Mouse (Mus musculus): ENCODE measurements around the gene Snrpg. TPM values are rescaled to one million over a fixed set of nuclear protein-coding genes. Genes with fewer than 3 reads are reported as not detected.
A peak's percentile ranks its signal among the peaks of the same experiment; 100 is the strongest.
"Not testable (repeated sequence)": the region's sequence is repeated elsewhere in the genome, so short reads cannot be mapped to it uniquely, and the experiment has no call there.

Gene Snrpg
- total RNA-seq, 2 experiments from 2014 or later: 50.5 to 687 TPM

- ATAC-seq (replicated peaks; ENCODE audit: poor library complexity, severe bottlenecking): no peak
These were observed 4.8 kb upstream of the Snrpg start for GRCm38 (mm10) chr6:86366125-86366852.

GRCm38 (mm10) chr6:86366853-86367249 lies 4.3 kb upstream of the Snrpg start:
- no peak for ATAC-seq (replicated peaks; ENCODE audit: poor library complexity, severe bottlenecking)

- no peak for ATAC-seq (replicated peaks; ENCODE audit: poor library complexity, severe bottlenecking)
These were observed 2.6 kb upstream of the Snrpg start for GRCm38 (mm10) chr6:86368479-86368878.

GRCm38 (mm10) chr6:86370093-86370713 lies 901 bp upstream of the Snrpg start:
- ATAC-seq (replicated peaks; ENCODE audit: poor library complexity, severe bottlenecking): no peak

DNA sequence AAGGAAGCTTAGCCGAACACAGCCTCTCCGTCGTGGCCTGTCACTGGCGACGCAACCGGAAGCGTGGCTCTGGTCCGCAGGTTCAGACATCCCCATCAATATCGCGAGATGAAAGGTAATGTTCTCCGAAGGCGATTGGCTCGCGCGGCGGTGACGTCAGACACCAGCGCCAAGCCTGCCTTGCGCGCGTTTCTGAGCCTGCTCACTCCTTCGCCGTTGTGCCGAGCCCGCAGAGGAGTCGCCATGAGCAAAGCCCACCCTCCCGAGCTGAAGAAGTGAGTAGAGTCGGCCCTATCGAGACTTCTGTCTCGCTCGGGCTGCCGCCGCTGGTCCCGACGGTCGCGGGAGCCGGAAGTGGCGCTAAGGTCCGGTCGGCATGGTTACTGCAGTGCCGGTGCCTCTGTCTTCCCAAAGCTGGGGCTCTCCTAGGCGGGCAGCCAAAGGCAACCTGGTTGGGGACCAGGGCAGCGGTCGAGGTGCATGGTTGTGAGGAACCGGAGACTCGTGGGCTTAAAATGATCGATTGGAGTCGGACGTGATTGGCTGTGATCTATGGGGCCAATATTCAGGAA lies 322 bp downstream of the Snrpg start:
- peak; percentile 90 for ATAC-seq (replicated peaks; ENCODE audit: poor library complexity, severe bottlenecking)

DNA sequence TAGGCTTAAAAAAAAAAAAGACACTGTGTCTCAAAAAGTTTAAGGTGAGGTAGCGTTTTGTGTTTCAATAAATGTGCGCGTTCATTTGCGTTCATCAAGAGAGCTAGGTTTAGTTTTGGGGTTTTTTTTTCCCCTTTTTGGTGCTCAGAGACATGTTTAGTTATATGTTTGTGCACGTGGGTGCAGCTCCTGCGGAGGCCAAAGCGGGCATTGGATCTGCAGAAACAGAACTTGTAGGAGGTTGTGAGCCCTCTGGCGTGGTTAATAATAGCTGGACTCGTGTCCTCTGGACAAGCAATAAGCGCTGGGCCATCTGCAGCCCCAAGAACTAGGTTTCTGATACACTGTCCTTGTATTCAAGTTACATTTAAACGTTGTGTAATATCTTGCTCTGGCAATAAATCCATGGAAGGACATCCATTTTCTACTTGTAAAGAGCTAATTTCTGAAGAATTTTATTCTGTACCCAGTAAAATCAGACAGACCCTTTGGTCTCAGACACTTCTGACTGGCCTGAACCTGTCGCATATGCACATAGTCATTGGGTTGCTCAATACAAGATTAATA lies 929 bp downstream of the Snrpg start:
- no peak for ATAC-seq (replicated peaks; ENCODE audit: poor library complexity, severe bottlenecking)

GRCm38 (mm10) chr6:86373556-86373955 lies 2.5 kb downstream of the Snrpg start:
- no peak for ATAC-seq (replicated peaks; ENCODE audit: poor library complexity, severe bottlenecking)

DNA sequence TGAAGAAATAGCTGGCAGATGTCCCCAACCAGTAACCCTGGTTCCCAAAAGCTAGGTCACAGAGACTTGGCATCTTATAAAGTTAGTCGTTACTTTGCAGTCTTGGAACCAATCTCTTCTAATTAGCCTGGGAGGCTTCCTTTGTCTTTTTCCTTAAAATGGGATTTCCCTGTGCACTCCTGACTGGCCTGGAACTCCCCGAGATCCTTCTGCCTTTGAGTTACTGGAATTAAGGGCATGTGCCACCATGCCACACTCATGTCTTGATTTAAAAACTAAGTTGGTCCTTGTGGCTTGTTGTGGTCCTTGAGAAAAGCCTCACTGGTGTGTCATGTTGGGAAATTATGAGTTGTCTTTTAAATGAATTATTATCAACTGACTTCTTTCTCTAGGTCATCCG lies 7.2 kb downstream of the Snrpg start:
- no peak for ATAC-seq (replicated peaks; ENCODE audit: poor library complexity, severe bottlenecking)

GRCm38 (mm10) chr6:86380112-86380511 lies 9.0 kb downstream of the Snrpg start:
- not testable (repeated sequence) for ATAC-seq (replicated peaks; ENCODE audit: poor library complexity, severe bottlenecking)

DNA sequence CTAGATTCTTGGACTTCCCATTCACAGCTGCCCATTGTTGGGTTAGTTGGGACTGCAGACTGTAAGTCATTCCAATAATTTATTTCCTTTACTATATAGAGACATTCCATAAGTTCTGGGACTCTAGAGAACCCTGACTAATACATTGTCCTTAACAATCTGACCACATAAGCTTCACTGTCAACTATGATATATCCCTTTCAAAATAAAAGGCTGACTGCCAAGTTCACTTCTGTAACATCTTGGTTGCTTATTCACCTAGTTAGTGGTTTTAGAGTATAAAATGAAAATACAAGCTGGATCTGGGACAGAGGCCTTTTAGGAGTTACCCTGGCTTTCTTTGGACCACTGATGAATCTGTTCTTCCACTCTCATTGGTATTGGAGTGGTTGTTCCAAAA lies 11.4 kb downstream of the Snrpg start:
- no peak for ATAC-seq (replicated peaks; ENCODE audit: poor library complexity, severe bottlenecking)

GRCm38 (mm10) chr6:86383370-86383769 lies 12.3 kb downstream of the Snrpg start:
- ATAC-seq (replicated peaks; ENCODE audit: poor library complexity, severe bottlenecking): no peak

DNA sequence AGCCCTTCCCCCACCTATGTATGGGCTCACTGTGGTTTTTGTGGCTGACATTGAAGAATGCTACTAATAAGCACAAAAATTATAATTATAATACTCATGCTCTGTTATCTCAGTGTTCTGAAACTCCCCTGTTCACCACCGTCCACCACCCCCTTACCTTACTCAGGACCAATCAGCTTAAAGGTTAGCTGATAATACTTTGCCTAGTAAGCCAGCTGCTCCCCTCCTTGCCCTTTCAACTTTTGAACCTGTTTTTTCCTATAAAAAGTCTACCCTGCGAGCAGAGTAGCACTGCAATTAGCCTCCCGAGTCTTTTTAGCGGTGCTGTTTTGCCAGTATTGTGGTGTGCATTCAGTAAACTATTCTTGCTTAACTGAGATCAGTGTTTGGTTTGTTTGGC lies 13.6 kb downstream of the Snrpg start:
- ATAC-seq (replicated peaks; ENCODE audit: poor library complexity, severe bottlenecking): no peak

- no peak for ATAC-seq (replicated peaks; ENCODE audit: poor library complexity, severe bottlenecking)
These were observed 14.4 kb downstream of the Snrpg start for GRCm38 (mm10) chr6:86385362-86386104.

- no peak for ATAC-seq (replicated peaks; ENCODE audit: poor library complexity, severe bottlenecking)
These were observed 16.2 kb downstream of the Snrpg start for GRCm38 (mm10) chr6:86387313-86387712.

DNA sequence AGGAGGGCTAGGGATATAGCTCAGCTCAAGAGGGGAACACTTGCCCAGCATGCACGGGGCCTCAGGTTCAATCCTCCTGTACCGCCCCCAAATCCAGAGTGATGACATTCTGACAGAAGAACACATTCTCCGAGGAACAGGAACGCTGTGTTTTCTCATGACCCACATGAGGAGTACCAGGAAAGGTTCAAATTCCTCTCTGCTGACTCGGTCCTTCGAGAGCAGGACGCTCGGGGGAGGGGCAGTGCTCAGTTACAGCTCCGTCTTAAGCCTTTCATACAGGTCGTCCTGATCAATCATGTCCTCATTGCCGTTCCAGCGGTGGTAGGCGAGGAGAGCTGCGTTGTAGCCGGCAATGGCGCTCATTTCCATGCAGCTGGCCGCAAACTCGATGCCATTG lies 17.4 kb downstream of the Snrpg start:
- no peak for ATAC-seq (replicated peaks; ENCODE audit: poor library complexity, severe bottlenecking)

DNA sequence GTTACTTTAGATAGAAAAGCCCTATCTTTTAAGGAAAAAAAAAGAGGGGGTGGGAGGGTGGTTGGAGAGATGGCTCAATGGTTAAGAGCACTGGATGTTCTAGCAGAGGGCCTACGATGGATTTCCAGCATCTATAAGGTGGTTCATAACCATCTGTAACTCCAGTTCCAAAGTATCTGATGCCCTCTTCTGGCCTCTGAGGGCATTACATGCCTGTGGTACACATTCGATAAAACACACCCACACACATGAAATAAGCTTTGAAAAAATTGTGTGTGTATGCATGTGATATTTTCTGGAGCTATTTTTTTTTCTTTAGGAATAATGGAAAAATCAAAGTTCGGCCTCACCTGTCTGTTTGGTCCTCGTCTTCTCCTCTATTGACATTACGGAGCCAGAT lies 20.2 kb downstream of the Snrpg start:
- ATAC-seq (replicated peaks; ENCODE audit: poor library complexity, severe bottlenecking): no peak

DNA sequence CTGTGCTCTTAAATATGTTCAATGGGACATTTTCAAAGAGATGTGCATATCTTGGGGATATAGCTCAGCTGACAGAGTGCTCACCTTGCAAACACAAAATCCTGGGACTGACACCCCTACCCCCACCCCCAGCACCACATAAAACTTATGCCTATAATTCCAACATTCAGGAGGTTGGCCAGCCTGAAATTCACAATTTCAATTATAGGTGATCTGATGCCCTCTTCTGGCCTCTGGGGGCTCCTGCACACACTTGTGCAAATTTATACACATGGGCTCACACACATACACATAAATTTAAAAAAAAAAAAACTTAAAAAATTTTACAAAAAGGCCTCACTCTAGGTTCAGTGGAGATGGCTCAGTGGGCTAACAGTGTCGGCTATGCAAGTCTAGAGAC lies 22.1 kb downstream of the Snrpg start:
- no peak for ATAC-seq (replicated peaks; ENCODE audit: poor library complexity, severe bottlenecking)

- ATAC-seq (replicated peaks; ENCODE audit: poor library complexity, severe bottlenecking): no peak
These were observed 23.1 kb downstream of the Snrpg start for GRCm38 (mm10) chr6:86394078-86394720.

DNA sequence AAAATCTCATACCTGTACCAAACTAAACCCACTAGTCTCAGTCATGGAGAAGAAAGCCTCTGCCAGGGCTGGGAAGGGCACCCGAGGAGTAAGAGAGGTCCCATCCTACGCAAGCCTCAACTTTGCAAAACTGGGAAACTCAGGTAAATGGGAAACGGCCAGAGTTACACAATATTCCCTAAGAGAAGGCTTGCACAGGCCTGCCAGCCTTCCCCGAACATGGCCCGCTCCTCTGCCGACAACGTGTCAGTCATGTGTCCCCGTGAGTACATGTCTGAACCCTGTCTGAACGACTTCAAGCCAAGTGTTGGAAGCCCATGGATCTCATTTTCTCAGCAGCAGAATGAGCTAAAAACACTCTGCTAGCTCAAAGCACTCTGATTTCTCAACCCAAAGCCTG lies 23.9 kb downstream of the Snrpg start:
- ATAC-seq (replicated peaks; ENCODE audit: poor library complexity, severe bottlenecking): no peak

DNA sequence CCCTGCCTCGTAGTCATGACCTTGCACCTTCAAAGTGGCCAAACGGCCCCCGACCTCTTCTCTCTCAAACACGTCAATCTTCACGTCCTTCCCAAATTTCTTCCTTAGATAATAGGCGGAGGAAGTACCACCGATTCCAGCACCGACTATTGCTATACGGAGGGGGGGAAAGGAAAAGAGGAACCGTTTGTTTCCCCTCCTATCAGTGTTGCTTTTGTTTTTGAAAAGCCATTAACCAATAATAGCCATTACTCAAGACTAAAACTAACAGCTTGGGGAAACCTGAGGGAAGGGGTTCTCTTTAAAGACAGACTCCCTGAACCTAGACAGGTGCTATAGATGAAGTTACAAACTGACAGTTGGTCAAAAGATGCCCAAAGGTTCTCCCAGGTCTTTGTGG lies 24.9 kb downstream of the Snrpg start:
- ATAC-seq (replicated peaks; ENCODE audit: poor library complexity, severe bottlenecking): peak; percentile 56
